Mouse (Mus musculus): ENCODE measurements at regions not wholly inside any gene's neighbourhood (a gene's known extent, or its start where the extent isn't known, plus 50 kb on each side); places are given as distances from the start of the nearest gene placed in this dataset.

DNA sequence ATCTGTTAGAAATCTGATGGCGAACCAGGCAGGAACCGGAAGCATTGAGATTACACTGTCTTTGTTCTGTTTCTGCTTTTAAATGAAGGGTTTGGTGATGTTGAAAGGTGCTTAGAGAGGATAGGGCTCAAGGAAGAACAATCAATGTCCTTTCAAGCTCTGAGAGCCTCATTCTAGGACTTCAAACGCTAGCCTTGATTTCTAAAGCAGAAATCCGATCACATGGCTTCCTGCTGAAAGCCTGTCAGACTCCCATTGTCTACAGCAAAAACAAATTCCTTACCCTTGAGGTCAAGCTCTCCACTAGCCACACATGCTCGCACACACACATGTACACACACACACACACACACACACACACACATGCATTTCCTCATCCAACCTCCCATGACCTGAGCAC, 215.3 kb upstream of the Zfp637 start:
- Histone ChIP-seq H3K36me3 (replicated peaks) (no peaks in the 10 kb centered on the region), H3K4me2 (no peak overlapping the region), H3K9ac (no peak overlapping the region), H3K27me3 (replicated peaks) (no peaks in the 10 kb centered on the region), H3K27ac (no peak overlapping the region), H3K4me3 (no peak overlapping the region), H3K9me3 (no peaks in the 10 kb centered on the region), H3K4me1 (no peaks in the 10 kb centered on the region)
- no peak for ATAC-seq (replicated peaks)
- WGBS = 6% methylated on average over 5 of the region's 5 CpGs

DNA sequence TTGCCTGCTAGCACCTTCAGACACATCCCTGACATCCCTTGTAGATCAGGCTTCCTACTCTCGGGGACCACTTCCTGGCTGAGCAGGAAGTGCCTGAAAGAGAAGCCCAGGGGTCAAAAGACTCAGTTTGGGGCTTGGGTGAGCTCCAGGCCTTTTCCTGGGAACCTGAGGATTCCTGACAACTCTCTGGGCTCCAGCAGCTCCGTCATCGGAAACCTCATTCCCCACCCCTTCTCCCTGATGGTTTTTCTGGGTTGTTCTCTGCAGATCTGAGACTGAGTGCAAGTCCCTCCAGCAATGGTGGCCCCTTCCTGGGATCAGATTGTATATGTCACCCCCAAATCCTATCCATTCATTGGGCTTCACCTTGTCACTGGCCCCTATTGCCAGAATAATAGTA, 213.5 kb upstream of the Zfp637 start:
- Histone ChIP-seq H3K4me1 (no peaks in the 10 kb centered on the region), H3K4me3 (no peak overlapping the region), H3K36me3 (replicated peaks) (no peaks in the 10 kb centered on the region), H3K9me3 (no peaks in the 10 kb centered on the region), H3K9ac (no peak overlapping the region), H3K27me3 (replicated peaks) (no peaks in the 10 kb centered on the region), H3K4me2 (no peak overlapping the region), H3K27ac (no peak overlapping the region)
- 97% methylated on average over 3 of the region's 3 CpGs for WGBS
- no peak for ATAC-seq (replicated peaks)

DNA sequence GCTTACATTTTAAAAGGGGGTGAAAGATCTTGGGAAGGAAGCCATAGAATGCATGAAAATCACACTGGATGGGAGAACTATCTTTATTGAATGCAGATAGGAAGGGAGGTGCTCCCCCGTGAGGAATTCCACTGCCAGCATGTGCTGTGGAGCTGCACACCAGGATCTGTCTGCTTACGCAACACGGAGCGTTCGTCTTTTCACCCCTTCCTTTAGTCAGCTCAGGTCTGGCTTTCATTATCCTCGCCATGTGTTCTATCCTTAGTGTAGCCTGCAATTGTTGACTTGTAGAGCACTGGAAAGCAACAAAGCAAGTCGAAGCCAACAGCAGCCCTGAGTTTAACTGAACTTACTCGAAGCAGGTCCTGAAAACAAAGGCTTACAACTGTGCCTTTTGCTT, 194.4 kb upstream of the Zfp637 start:
- H3K27me3 ChIP-seq (replicated peaks) = no peaks in the 10 kb centered on the region
- WGBS = 85% methylated on average over 8 of the region's 8 CpGs
- no peak overlapping the region for H3K4me3 ChIP-seq
- no peak overlapping the region for H3K9ac ChIP-seq
- no peaks in the 10 kb centered on the region for H3K36me3 ChIP-seq (replicated peaks)
- no peak for ATAC-seq (replicated peaks)
- no peak overlapping the region for H3K27ac ChIP-seq
- no peak overlapping the region for H3K4me2 ChIP-seq
- H3K9me3 ChIP-seq = no peaks in the 10 kb centered on the region
- no peaks in the 10 kb centered on the region for H3K4me1 ChIP-seq

DNA sequence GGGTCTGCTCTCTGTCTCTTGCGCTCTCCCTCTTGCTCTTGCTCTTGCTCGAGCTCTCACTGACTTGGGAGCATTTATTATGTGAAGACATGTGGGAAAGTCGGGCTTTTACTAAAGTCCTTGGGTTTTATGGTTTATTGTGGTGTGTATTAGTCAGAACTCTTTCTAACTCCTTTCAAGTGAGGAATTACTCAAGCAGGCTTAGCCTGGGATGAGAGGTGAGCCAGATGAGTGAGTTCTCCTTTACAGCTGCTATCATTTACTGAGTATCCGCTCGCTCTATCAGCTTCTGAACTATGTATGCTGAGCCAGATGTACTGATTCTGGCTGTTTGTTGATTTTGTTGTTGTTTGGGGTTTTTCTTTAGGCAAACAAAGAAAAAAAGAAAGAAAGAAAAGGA, 190.4 kb upstream of the Zfp637 start:
- H3K27me3 ChIP-seq (replicated peaks) = no peaks in the 10 kb centered on the region
- no peak overlapping the region for H3K4me2 ChIP-seq
- H3K9ac ChIP-seq = no peak overlapping the region
- ATAC-seq (replicated peaks) = no peak
- WGBS = 87% methylated on average over 5 of the region's 5 CpGs
- no peak overlapping the region for H3K4me3 ChIP-seq
- H3K4me1 ChIP-seq = no peaks in the 10 kb centered on the region
- H3K36me3 ChIP-seq (replicated peaks) = no peaks in the 10 kb centered on the region
- no peak overlapping the region for H3K27ac ChIP-seq
- no peaks in the 10 kb centered on the region for H3K9me3 ChIP-seq

DNA sequence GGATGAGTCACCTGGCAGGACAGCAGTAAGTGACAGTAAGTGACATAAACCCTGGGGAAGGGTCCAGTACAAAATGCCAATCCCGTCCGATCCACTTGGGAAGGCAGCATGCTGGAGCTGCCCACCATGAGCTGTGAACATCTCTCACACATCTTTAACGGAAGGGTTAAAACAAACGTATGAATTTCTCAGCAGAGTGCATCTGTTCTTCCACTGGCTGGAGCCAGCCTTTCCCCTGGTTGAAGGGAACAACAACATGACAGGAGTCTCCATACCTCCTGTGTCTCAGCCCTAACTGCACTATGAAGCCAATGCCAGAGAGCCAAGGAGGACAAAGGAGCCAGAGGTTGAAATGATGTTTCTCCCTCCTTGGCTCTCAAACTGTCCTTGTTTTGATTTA, 189.4 kb upstream of the Zfp637 start:
- Histone ChIP-seq H3K9me3 (no peaks in the 10 kb centered on the region), H3K4me1 (no peaks in the 10 kb centered on the region), H3K36me3 (replicated peaks) (no peaks in the 10 kb centered on the region), H3K4me2 (no peak overlapping the region), H3K27ac (no peak overlapping the region), H3K4me3 (no peak overlapping the region), H3K27me3 (replicated peaks) (no peaks in the 10 kb centered on the region), H3K9ac (no peak overlapping the region)
- ATAC-seq (replicated peaks) = no peak
- 92% methylated on average over 4 of the region's 4 CpGs for WGBS

DNA sequence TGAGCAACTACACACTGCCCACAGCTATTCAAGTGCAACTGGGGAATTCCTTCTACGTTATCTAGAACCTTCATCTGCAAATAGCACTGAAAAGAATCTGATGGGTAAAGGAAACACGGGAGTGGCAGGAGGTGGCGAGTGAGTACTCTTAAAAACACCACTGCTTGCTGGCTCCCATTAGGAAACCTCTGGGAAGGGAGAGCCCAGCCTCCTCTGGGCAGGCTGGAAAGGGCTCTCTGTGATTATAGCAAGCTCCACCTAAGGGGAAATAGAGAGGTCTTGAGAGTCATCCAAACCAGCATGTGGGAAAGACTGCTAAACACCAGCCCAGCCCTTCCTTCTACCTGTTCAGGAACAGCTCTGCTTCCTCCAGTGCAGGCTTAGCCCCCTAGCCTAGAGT, 189.0 kb upstream of the Zfp637 start:
- ATAC-seq (replicated peaks) = no peak
- Histone ChIP-seq H3K36me3 (replicated peaks) (no peaks in the 10 kb centered on the region), H3K4me1 (no peaks in the 10 kb centered on the region), H3K9ac (no peak overlapping the region), H3K4me3 (no peak overlapping the region), H3K27ac (no peak overlapping the region), H3K9me3 (no peaks in the 10 kb centered on the region), H3K27me3 (replicated peaks) (no peaks in the 10 kb centered on the region), H3K4me2 (no peak overlapping the region)
- 74% methylated on average over 3 of the region's 3 CpGs for WGBS

DNA sequence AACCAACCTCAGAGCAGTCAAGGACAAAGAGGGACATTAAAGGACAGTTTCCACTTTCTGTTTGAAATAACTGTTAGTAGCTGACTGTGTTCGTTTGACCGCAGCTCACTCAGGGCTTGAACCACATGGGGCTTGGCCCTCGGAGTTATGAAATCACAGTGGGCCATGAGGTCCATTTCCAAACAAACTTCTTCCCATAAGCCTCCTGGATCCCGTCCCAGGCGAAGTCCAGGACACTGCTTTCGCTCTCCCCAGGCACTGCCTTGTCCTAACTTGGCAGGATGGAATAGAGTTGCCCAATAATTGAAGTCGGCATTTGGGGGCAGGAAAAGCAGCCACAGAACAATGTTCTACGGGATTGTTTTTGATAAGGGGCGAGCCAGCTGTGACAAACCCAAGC, 188.1 kb upstream of the Zfp637 start:
- H3K36me3 ChIP-seq (replicated peaks) = no peaks in the 10 kb centered on the region
- ATAC-seq (replicated peaks) = no peak
- 77% methylated on average over 9 of the region's 9 CpGs for WGBS

DNA sequence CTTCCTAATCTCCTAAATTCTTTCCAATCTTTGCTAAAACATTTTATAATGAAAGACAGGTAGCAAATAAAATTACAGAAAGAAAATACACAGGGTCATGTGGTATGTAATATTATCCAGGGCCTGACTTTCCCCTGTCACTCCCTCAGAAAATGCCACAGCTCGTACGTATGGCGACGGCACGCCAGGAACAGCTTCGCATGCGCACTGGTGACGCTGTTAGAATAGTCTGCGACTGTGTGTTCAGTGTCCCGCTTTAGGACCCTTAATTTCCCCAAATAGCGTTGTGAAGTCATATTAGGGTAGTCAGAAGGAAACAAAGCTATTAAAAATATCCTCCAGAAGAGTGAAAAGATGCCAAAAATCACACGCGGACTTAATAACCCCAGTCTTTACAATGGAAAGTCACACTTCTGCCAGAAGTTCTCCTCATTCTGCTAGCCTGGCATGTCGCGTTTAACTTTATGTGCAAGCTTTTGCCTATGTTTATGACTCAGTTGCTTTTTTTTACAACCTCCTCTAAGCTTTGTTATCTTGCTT, 187.0 kb upstream of the Zfp637 start:
- WGBS = 90% methylated on average over 15 of the region's 15 CpGs

More for the DNA sequence above, 188.1 kb upstream of the Zfp637 start:
- H3K4me2 ChIP-seq = no peak overlapping the region
- no peak overlapping the region for H3K27ac ChIP-seq
- H3K4me1 ChIP-seq = no peaks in the 10 kb centered on the region
- no peak overlapping the region for H3K4me3 ChIP-seq
- H3K27me3 ChIP-seq (replicated peaks) = no peaks in the 10 kb centered on the region
- no peak overlapping the region for H3K9ac ChIP-seq
- no peaks in the 10 kb centered on the region for H3K9me3 ChIP-seq

DNA sequence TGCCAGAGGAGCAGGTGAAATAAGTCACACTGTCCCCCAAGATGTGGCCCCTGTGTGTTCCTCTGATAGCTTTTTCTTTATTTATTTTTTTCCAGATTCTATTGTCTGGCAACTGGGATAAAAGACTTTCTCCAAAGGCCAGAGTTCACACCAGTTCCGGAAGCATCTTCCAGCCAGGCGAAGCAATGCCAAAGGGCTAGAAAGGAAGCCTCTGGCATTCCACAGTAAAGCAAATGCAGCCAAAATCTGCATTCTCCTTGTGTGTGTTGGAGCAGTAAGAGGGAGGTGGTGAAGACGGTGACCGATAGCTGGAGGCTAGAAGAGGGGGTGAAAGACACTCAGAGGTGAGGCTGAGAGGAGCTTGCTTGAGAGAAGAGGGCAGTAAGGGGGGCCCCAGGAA, 185.0 kb upstream of the Zfp637 start:
- Histone ChIP-seq H3K4me2 (no peak overlapping the region), H3K4me3 (no peak overlapping the region), H3K27ac (no peak overlapping the region), H3K9me3 (no peaks in the 10 kb centered on the region), H3K36me3 (replicated peaks) (no peaks in the 10 kb centered on the region), H3K4me1 (no peaks in the 10 kb centered on the region), H3K27me3 (replicated peaks) (no peaks in the 10 kb centered on the region), H3K9ac (no peak overlapping the region)
- ATAC-seq (replicated peaks) = no peak
- WGBS = 93% methylated on average over 4 of the region's 4 CpGs

More for the DNA sequence above, 187.0 kb upstream of the Zfp637 start:
- no peaks in the 10 kb centered on the region for H3K27me3 ChIP-seq (replicated peaks)
- no peak overlapping the region for H3K4me2 ChIP-seq
- no peak overlapping the region for H3K27ac ChIP-seq
- no peak for ATAC-seq (replicated peaks)
- H3K4me1 ChIP-seq = no peaks in the 10 kb centered on the region
- H3K4me3 ChIP-seq = no peak overlapping the region
- no peaks in the 10 kb centered on the region for H3K36me3 ChIP-seq (replicated peaks)
- H3K9ac ChIP-seq = no peak overlapping the region
- H3K9me3 ChIP-seq = no peaks in the 10 kb centered on the region

DNA sequence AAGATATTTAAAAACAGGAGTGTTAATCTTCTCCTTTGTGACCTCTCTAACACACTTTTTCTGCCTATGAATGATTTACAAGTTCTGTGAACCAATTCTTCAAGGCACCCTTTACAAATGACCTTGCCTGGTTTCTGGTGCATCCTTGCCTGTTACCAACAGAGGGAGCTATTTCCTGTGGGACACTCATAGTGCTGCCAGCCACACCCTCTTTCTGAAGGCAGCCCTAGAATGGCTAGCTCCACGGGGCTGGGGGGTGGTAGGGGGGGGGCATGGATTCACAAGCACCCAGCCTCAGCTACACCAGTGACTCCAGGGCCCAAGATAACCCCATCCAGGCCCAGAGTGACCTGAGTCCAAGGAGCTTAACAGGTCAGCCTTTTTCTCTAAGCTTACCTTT, 180.4 kb upstream of the Zfp637 start:
- Histone ChIP-seq H3K4me2 (no peak overlapping the region), H3K4me3 (no peak overlapping the region), H3K4me1 (no peaks in the 10 kb centered on the region), H3K9me3 (no peaks in the 10 kb centered on the region), H3K27ac (no peak overlapping the region), H3K36me3 (replicated peaks) (no peaks in the 10 kb centered on the region), H3K9ac (no peak overlapping the region), H3K27me3 (replicated peaks) (no peaks in the 10 kb centered on the region)
- 11% methylated on average over 1 of the region's 1 CpGs for WGBS
- no peak for ATAC-seq (replicated peaks)

DNA sequence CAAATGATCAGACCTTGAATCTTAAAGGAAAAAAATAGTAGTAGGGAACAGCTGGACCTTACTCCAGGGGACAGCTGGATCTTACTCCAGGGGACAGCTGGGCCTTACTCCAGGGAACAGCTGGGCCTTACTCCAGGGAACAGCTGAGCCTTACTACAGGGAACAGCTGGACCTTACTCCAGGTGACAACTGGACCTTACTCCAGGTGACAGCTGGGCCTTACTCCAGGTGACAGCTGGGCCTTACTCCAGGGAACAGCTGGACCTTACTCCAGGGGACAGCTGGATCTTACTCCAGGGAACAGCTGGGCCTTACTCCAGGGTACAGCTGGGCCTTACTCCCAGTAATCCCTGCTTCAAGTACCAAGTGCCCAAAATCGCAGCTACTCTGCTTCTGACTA, 178.3 kb upstream of the Zfp637 start:
- no peaks in the 10 kb centered on the region for H3K36me3 ChIP-seq (replicated peaks)
- no peak overlapping the region for H3K4me2 ChIP-seq
- no peak overlapping the region for H3K9ac ChIP-seq
- no peak overlapping the region for H3K4me3 ChIP-seq
- no peaks in the 10 kb centered on the region for H3K27me3 ChIP-seq (replicated peaks)
- 85% methylated on average over 1 of the region's 1 CpGs for WGBS
- no peak overlapping the region for H3K27ac ChIP-seq
- H3K9me3 ChIP-seq = no peaks in the 10 kb centered on the region
- no peaks in the 10 kb centered on the region for H3K4me1 ChIP-seq
- no peak for ATAC-seq (replicated peaks)

DNA sequence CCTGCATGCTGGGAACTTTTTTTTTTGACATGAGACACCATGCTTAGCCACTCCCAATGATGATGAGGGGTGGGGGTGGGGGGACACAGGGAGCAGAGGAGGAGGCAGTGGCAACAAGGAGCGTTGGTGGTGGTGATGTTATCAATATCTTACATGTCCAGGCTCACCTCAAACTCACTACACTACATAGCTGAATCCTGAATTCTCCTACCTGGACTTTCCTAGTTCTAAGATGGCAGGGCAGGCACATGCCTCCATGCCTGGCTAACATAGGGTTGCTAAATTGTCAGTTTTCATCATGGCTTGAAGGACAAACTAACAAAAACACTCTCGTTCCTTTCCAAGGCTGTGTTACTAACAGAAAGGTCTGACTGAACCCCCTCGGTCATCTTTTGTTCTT, 170.6 kb upstream of the Zfp637 start:
- Histone ChIP-seq H3K4me2 (no peak overlapping the region), H3K27me3 (replicated peaks) (no peaks in the 10 kb centered on the region), H3K27ac (no peak overlapping the region), H3K9me3 (no peaks in the 10 kb centered on the region), H3K4me1 (no peaks in the 10 kb centered on the region), H3K4me3 (no peak overlapping the region), H3K9ac (no peak overlapping the region), H3K36me3 (replicated peaks) (no peaks in the 10 kb centered on the region)
- no peak for ATAC-seq (replicated peaks)
- 56% methylated on average over 3 of the region's 3 CpGs for WGBS

DNA sequence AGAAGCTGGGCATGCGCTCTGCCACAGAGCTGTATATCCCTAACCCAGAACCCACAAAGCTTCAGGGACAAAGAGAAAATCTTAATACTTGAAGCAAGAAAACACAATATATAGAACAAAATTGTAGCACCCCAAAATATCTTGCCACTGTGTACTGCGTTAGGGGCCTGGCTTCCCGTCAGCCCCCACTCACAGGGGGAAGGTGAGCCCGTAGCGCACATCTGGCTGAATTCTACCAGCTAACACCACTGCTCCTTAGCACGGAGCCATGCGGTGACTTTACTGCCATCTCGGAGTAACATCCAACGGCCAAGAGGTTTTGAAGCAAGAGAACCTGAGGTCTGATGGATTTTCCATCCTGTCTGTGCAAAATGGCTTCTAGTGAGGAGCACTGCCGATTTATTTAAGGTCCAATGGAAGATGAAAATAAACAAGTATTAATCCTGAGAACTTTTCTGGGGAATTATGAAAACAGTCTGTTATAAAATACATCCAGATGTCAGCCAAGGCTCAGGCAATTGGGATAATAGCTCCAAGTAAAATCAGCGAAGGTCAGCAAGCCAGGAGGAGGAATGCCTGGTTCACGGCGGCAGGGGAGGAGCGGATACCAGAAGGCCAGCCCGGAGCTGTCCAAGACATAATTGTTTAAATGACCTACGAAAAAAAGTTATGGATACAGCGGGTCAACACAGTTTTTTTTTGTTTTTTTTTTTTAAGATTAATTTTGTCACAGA, 170.0 kb upstream of the Zfp637 start:
- Histone ChIP-seq H3K27me3 (replicated peaks) (no peaks in the 10 kb centered on the region), H3K27ac (no peak overlapping the region), H3K36me3 (replicated peaks) (no peaks in the 10 kb centered on the region), H3K4me2 (no peak overlapping the region), H3K9ac (no peak overlapping the region), H3K9me3 (no peaks in the 10 kb centered on the region), H3K4me3 (no peak overlapping the region), H3K4me1 (no peaks in the 10 kb centered on the region)
- 81% methylated on average over 17 of the region's 17 CpGs for WGBS
- no peak for ATAC-seq (replicated peaks)
